Mouse (Mus musculus) MEL (cell line): ENCODE results near the gene Klf16. TPM values are rescaled to one million over a fixed set of nuclear protein-coding genes. Genes with fewer than 3 reads are reported as not detected.

Source experiments
- DNase-seq: peaks from one replicate; pipeline ENCODE4 v3.0.0; 2011; ENCODE audit warnings: low read depth, low spot score
- H3K27ac ChIP-seq: 2 replicates; pipeline ENCODE4 v1.5.1; 2012; ENCODE audit warnings: low read depth, mild to moderate bottlenecking, control low read depth, low read length, moderate library complexity; ENCODE audit not compliant: control insufficient read depth
- H3K27me3 ChIP-seq, 2 experiments: fragments of 150-350 bp in 1 of 2; sonication (generic) in 1 of 2; 2 replicates each; pipeline ENCODE4 v1.6.1; 2012; ENCODE audit warnings: low read length in 2 of 2, mild to moderate bottlenecking in 2 of 2, improper control_type of control experiment in 1 of 2, moderate library complexity in 1 of 2; ENCODE audit not compliant: insufficient read depth in 2 of 2, control insufficient read depth in 1 of 2
- H3K36me3 ChIP-seq, 2 experiments: 2 replicates each; pipeline ENCODE4 v1.6.1; 2012 to 2014; ENCODE audit warnings: low read length in 2 of 2, improper control_type of control experiment in 1 of 2, inconsistent platforms in 1 of 2, mild to moderate bottlenecking in 1 of 2; ENCODE audit not compliant: insufficient read depth in 2 of 2, control insufficient read depth in 1 of 2
- H3K4me1 ChIP-seq, 2 experiments: fragments of 150-350 bp in 1 of 2; sonication (generic) in 1 of 2; 2 replicates each; pipeline ENCODE4 v1.6.1; 2012; ENCODE audit warnings: low read length in 2 of 2, improper control_type of control experiment in 1 of 2, mild to moderate bottlenecking in 1 of 2; ENCODE audit not compliant: insufficient read depth in 2 of 2, control insufficient read depth in 1 of 2
- H3K4me3 ChIP-seq, 2 experiments: fragments of 150-350 bp in 1 of 2; sonication (generic) in 1 of 2; 2 replicates each; pipeline ENCODE4 v1.5.1; 2012; ENCODE audit warnings: low read depth in 2 of 2, low read length in 2 of 2, mild to moderate bottlenecking in 2 of 2, moderate library complexity in 2 of 2, control low read depth in 1 of 2, improper control_type of control experiment in 1 of 2; ENCODE audit not compliant: control insufficient read depth in 1 of 2, insufficient read depth in 1 of 2
- H3K79me2 ChIP-seq: 2 replicates; pipeline ENCODE4 v1.6.1; 2012; ENCODE audit warnings: mild to moderate bottlenecking, low read length, moderate library complexity; ENCODE audit not compliant: control insufficient read depth, poor library complexity, insufficient read depth
- H3K9ac ChIP-seq: 2 replicates; pipeline ENCODE4 v1.6.1; 2012; ENCODE audit warnings: low read depth, mild to moderate bottlenecking, control low read depth, low read length, moderate library complexity; ENCODE audit not compliant: control insufficient read depth, poor library complexity, severe bottlenecking
- H3K9me3 ChIP-seq: fragments of 150-350 bp; sonication (generic); replicated peaks from 2 replicates; pipeline ENCODE4 v1.6.1; 2012; ENCODE audit warnings: mild to moderate bottlenecking, low read length, improper control_type of control experiment, moderate library complexity; ENCODE audit not compliant: insufficient read depth
- BHLHE40 ChIP-seq: IDR thresholded peaks from 2 replicates; pipeline ENCODE4 v1.6.1; 2012; ENCODE audit warnings: low read depth, mild to moderate bottlenecking, inconsistent platforms, low read length, improper control_type of control experiment, borderline replicate concordance
- CHD1 ChIP-seq: IDR thresholded peaks from 2 replicates; pipeline ENCODE4 v1.6.1; 2012; ENCODE audit warnings: low read depth, mild to moderate bottlenecking, inconsistent platforms, low read length, improper control_type of control experiment
- CHD2 ChIP-seq: IDR thresholded peaks from 2 replicates; pipeline ENCODE4 v1.6.1; 2011; ENCODE audit warnings: low read length, improper control_type of control experiment
- CTCF ChIP-seq, 3 experiments: IDR thresholded peaks in 2 of 3; conservative IDR thresholded peaks in 1 of 3; 2 replicates each; pipeline ENCODE4 v1.5.1; 2011 to 2012; ENCODE audit warnings: low read length in 3 of 3, low read depth in 2 of 3, mild to moderate bottlenecking in 2 of 3, improper control_type of control experiment in 1 of 3, inconsistent platforms in 1 of 3, mixed read lengths in 1 of 3, moderate library complexity in 1 of 3; ENCODE audit not compliant: control insufficient read depth in 1 of 3, insufficient read depth in 1 of 3, poor library complexity in 1 of 3, severe bottlenecking in 1 of 3
- ELF1 ChIP-seq: IDR thresholded peaks from 2 replicates; pipeline ENCODE4 v1.6.1; 2014; ENCODE audit warnings: low read depth, mild to moderate bottlenecking, inconsistent platforms, low read length, improper control_type of control experiment, moderate library complexity
- EP300 ChIP-seq, 2 experiments: IDR thresholded peaks; 2 replicates each; pipeline ENCODE4 v1.6.1; 2011; ENCODE audit warnings: improper control_type of control experiment in 2 of 2, low read length in 2 of 2, low read depth in 1 of 2, mild to moderate bottlenecking in 1 of 2
- ETS1 ChIP-seq: IDR thresholded peaks from 2 replicates; pipeline ENCODE4 v1.6.1; 2012; ENCODE audit warnings: low read depth, mild to moderate bottlenecking, inconsistent platforms, low read length, improper control_type of control experiment, moderate library complexity
- GATA1 ChIP-seq: IDR thresholded peaks from 2 replicates; pipeline ENCODE4 v1.6.1; 2011; ENCODE audit warnings: low read depth, low read length, improper control_type of control experiment
- JUND ChIP-seq: IDR thresholded peaks from 2 replicates; pipeline ENCODE4 v1.6.1; 2011; ENCODE audit warnings: low read depth, mild to moderate bottlenecking, improper control_type of control experiment, low read length
- MAFK ChIP-seq: IDR thresholded peaks from 2 replicates; pipeline ENCODE4 v1.6.1; 2011; ENCODE audit warnings: low read depth, mild to moderate bottlenecking, low read length, improper control_type of control experiment, borderline replicate concordance
- MAZ ChIP-seq: IDR thresholded peaks from 2 replicates; pipeline ENCODE4 v1.6.1; 2012; ENCODE audit warnings: low read depth, mild to moderate bottlenecking, inconsistent platforms, low read length, improper control_type of control experiment
- MEF2A ChIP-seq: IDR thresholded peaks from 2 replicates; pipeline ENCODE4 v1.6.1; 2014; ENCODE audit warnings: low read depth, mild to moderate bottlenecking, inconsistent platforms, low read length, improper control_type of control experiment; ENCODE audit not compliant: poor library complexity, insufficient replicate concordance, severe bottlenecking; ENCODE audit errors: extremely low read depth
- MXI1 ChIP-seq: IDR thresholded peaks from 2 replicates; pipeline ENCODE4 v1.6.1; 2011; ENCODE audit warnings: mild to moderate bottlenecking, low read depth, low read length, improper control_type of control experiment
- NRF1 ChIP-seq: IDR thresholded peaks from 2 replicates; pipeline ENCODE4 v1.6.1; 2014; ENCODE audit warnings: low read depth, mild to moderate bottlenecking, inconsistent platforms, low read length, improper control_type of control experiment, moderate library complexity; ENCODE audit not compliant: poor library complexity, insufficient read depth, severe bottlenecking
- POLR2AphosphoS2 ChIP-seq: IDR thresholded peaks from 2 replicates; pipeline ENCODE4 v1.6.1; 2011; ENCODE audit warnings: low read length, improper control_type of control experiment
- POLR2AphosphoS5 ChIP-seq: IDR thresholded peaks from 2 replicates; pipeline ENCODE4 v1.6.1; 2012; ENCODE audit warnings: low read depth, borderline replicate concordance, mild to moderate bottlenecking, inconsistent platforms, low read length, moderate library complexity, mixed read lengths
- RAD21 ChIP-seq: IDR thresholded peaks from 2 replicates; pipeline ENCODE4 v1.6.1; 2011; ENCODE audit warnings: mild to moderate bottlenecking, low read depth, low read length, improper control_type of control experiment
- RCOR1 ChIP-seq: IDR thresholded peaks from 2 replicates; pipeline ENCODE4 v1.6.1; 2012; ENCODE audit warnings: low read depth, mild to moderate bottlenecking, inconsistent platforms, low read length, improper control_type of control experiment
- SIN3A ChIP-seq: IDR thresholded peaks from 2 replicates; pipeline ENCODE4 v1.6.1; 2012; ENCODE audit warnings: low read length, improper control_type of control experiment, inconsistent platforms
- SMC3 ChIP-seq: IDR thresholded peaks from 2 replicates; pipeline ENCODE4 v1.6.1; 2011; ENCODE audit warnings: low read depth, low read length, improper control_type of control experiment
- UBTF ChIP-seq: IDR thresholded peaks from 2 replicates; pipeline ENCODE4 v1.6.1; 2012; ENCODE audit warnings: low read depth, mild to moderate bottlenecking, inconsistent platforms, low read length, improper control_type of control experiment, moderate library complexity, borderline replicate concordance; ENCODE audit not compliant: insufficient read depth
- USF2 ChIP-seq, 2 experiments: IDR thresholded peaks; 2 replicates each; pipeline ENCODE4 v1.6.1; 2011 to 2012; ENCODE audit warnings: improper control_type of control experiment in 2 of 2, low read length in 2 of 2, borderline replicate concordance in 1 of 2, inconsistent platforms in 1 of 2, low read depth in 1 of 2, mild to moderate bottlenecking in 1 of 2; ENCODE audit not compliant: insufficient read depth in 1 of 2
- ZC3H11A ChIP-seq: IDR thresholded peaks from 2 replicates; pipeline ENCODE4 v1.6.1; 2012; ENCODE audit warnings: low read depth, mild to moderate bottlenecking, inconsistent platforms, low read length, improper control_type of control experiment
- polyA plus RNA-seq, 2 experiments: library from polyadenylated mRNA; stranded (reverse) in 1 of 2; unstranded in 1 of 2; fragments of >175 nt in 1 of 2; fragments of >200 nt in 1 of 2; gene quantifications; 2 replicates each; pipeline versions ENCODE4 v1.2.1 to v1.2.4; 2012; ENCODE audit warnings: low replicate concordance in 2 of 2, low read depth in 1 of 2; ENCODE audit not compliant: insufficient read length in 2 of 2, insufficient read depth in 1 of 2, missing spikeins in 1 of 2
- total RNA-seq: library from RNA; depleted of rRNA; stranded (reverse); fragments of 300-350 nt; gene quantifications from 2 replicates; pipeline ENCODE4 v1.2.3, GENCODE M21; 2012

The Klf16 gene
- total and polyA plus RNA-seq, 3 experiments: 37.1 to 51.1 TPM; not detected in 1

DNA sequence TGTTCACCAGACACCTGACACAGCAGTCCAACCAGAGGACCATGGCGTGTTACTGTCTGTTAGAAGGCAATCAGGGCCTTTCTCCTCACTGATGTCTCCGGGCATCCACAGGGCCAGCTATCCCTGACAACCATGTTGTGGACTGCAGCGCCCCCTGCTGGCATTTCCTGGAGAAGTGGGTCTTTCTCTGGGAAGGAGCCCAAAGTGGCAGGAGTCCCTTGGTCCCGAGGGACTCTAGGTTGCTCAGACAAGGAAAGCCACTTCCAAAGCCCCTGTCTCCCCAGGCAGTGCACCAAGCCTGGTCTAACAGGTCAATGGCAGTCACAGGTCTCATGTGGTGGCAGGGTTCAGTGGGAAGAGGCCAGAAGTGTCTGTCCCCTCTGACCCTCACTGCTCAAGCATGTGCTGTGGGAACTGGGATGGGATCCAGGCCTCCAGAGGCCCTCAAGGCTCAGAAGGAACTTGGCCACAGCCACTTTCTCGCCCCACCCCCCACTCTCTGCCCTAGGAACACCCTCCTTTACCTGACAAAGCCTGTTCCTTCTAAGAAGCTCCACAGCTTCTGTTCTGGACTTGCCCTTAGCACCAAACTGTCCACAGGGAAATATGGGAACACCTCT is 19.7 kb downstream of the Klf16 start:
- TF ChIP-seq ELF1 (no peak), MEF2A (no peak), ZC3H11A (peak; percentile 34; the same call in 1 of the 2 replicates), SMC3 (peak; percentile 38), ETS1 (no peak), CHD1 (no peak), BHLHE40 (no peak), MXI1 (no peak), POLR2AphosphoS2 (no peak), POLR2AphosphoS5 (no peak), MAFK (no peak), JUND (no peak), RAD21 (peak; percentile 50), NRF1 (no peak), USF2 (IDR thresholded peaks at IDR 0.05; ENCODE audit: borderline replicate concordance in 1 of 2, insufficient read depth in 1 of 2, low read depth in 1 of 2, low read length in 2 of 2) (no peak), CHD2 (no peak), CTCF (IDR thresholded peaks at IDR 0.05 in 2 of 3, conservative IDR thresholded peaks at IDR 0.05 in 1 of 3; ENCODE audit: control insufficient read depth in 1 of 3, insufficient read depth in 1 of 3, low read depth in 2 of 3, low read length in 3 of 3, poor library complexity in 1 of 3, severe bottlenecking in 1 of 3) (peak; percentile 78 to 91 (median 79)), SIN3A (no peak), EP300 (IDR thresholded peaks at IDR 0.05; ENCODE audit: low read depth in 1 of 2, low read length in 2 of 2) (no peak), RCOR1 (no peak), MAZ (no peak), UBTF (no peak), GATA1 (no peak)
- Histone ChIP-seq H3K9ac (no peak overlapping the region), H3K4me1 (peaks cover 3 to 29% of the 10 kb centered on the region in 2 experiments), H3K9me3 (no peaks in the 10 kb centered on the region), H3K27me3 (no peaks in the 10 kb centered on the region), H3K79me2 (peaks cover 69% of the 10 kb centered on the region), H3K4me3 (no peak overlapping the region), H3K36me3 (peaks cover 3 to 21% of the 10 kb centered on the region in 2 experiments; a peak in 3 of 4 replicates), H3K27ac (no peak overlapping the region)
- peak; percentile 66 for DNase-seq
